ENCODE assay signal across 12 mouse cellular contexts in the genomic region with DNA sequence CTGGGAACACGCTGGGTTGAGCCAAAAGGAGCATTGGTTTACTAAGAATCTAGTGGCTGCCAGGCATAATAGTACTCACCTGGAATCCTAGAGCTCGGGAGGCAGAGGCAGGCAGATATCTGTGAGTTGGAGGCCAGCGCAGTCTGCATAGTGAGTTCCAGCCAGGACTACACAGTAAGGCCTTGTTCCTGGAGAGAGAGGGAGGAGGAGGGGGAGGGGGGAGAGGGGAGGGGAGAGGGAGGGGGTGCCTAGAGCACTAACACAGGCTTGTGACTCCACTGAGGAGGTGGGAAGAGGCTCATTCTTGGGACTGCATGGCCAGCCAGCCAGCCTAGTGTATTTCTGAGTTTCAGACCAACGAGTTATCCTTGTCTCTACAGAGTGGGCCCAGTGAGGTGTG.
DNase-seq lines count a peak whose midpoint lies in the region; ATAC-seq and TF ChIP-seq lines count a peak whose summit lies in the region.
"Had no signal": no experiment of that assay in that cellular context is flagged by ENCODE, and none has a peak within 500 bp of the region (broad histone marks: within the 10 kb centered on the region; RNA-seq: fewer than 3 reads in every experiment).

No protein-coding gene starts in this region.

- H3K4me1 ChIP-seq in hindbrain, embryonic 10.5 days (replicated peaks), result peaks cover 37% of the 10 kb centered on the region
- no peaks in the 10 kb centered on the region for H3K4me1 ChIP-seq in hindbrain, postnatal 0 days (ENCODE audit: insufficient read depth, low read length)
- peaks cover 20% of the 10 kb centered on the region for H3K4me1 ChIP-seq in midbrain, embryonic 13.5 days (replicated peaks)
- H3K4me1 ChIP-seq in midbrain, embryonic 11.5 days (ENCODE audit: control insufficient read depth, insufficient read depth, low read length), result no peaks in the 10 kb centered on the region
- H3K4me1 ChIP-seq in hindbrain, embryonic 13.5 days (replicated peaks), result peaks cover 32% of the 10 kb centered on the region
- H3K4me1 ChIP-seq in olfactory bulb, adult 2 months (ENCODE audit: control insufficient read depth, insufficient read depth, low read length), result peaks cover 16% of the 10 kb centered on the region

- DNase-seq in hindbrain, embryonic 10.5 days (ENCODE audit: low spot score), result no peak
- no peak for DNase-seq in hindbrain, postnatal 0 days (ENCODE audit: low spot score)
- no peak for DNase-seq in midbrain, embryonic 11.5 days (ENCODE audit: low spot score, missing footprints)
- no peak for DNase-seq in cerebellum, adult 8-10 months
- no peak for DNase-seq in right cerebral cortex, postnatal 36 days (ENCODE audit: low spot score in 2 of 2)
- DNase-seq: cerebellum, postnatal 14 days had no signal

- H3K4me2 ChIP-seq in hindbrain, postnatal 0 days (ENCODE audit: low read depth, low read length), result no peak overlapping the region
- no peak overlapping the region for H3K4me2 ChIP-seq in midbrain, embryonic 13.5 days (replicated peaks)
- no peak overlapping the region for H3K4me2 ChIP-seq in midbrain, embryonic 11.5 days
- no peak overlapping the region for H3K4me2 ChIP-seq in hindbrain, embryonic 13.5 days
- H3K4me2 ChIP-seq: embryonic facial prominence, embryonic 15.5 days; limb, embryonic 12.5 days had no signal

- no peak for ATAC-seq in hindbrain, postnatal 0 days
- peak; percentile 44; the same call in 1 of the 2 replicates for ATAC-seq in midbrain, embryonic 13.5 days
- ATAC-seq in midbrain, embryonic 11.5 days (ENCODE audit: low FRiP score), result no peak
- 0 out of 2 replicates have a peak, but pooled peaks have one; percentile 47 for ATAC-seq in hindbrain, embryonic 13.5 days (ENCODE audit: low FRiP score)

- WGBS in hindbrain, embryonic 10.5 days, result 77% methylated on average over 4 of the region's 4 CpGs
- 68% methylated on average over 4 of the region's 4 CpGs for WGBS in hindbrain, postnatal 0 days
- WGBS in midbrain, embryonic 13.5 days, result 75% methylated on average over 4 of the region's 4 CpGs
- 88% methylated on average over 4 of the region's 4 CpGs for WGBS in midbrain, embryonic 11.5 days
- 61% methylated on average over 4 of the region's 4 CpGs for WGBS in hindbrain, embryonic 13.5 days
- WGBS in olfactory bulb, adult 2 months, result 87% methylated on average over 4 of the region's 4 CpGs

- no peak overlapping the region for H3K9ac ChIP-seq in hindbrain, postnatal 0 days (replicated peaks; ENCODE audit: low read length)
- no peak overlapping the region for H3K9ac ChIP-seq in midbrain, embryonic 13.5 days (replicated peaks)
- H3K9ac ChIP-seq in midbrain, embryonic 11.5 days (ENCODE audit: low read length), result no peak overlapping the region
- H3K9ac ChIP-seq in hindbrain, embryonic 13.5 days, result no peak overlapping the region
- H3K9ac ChIP-seq: embryonic facial prominence, embryonic 15.5 days; limb, embryonic 12.5 days had no signal

- TF ChIP-seq POLR2A in olfactory bulb, adult 2 months (IDR thresholded peaks at IDR 0.05; ENCODE audit: insufficient read depth, low read depth, low read length), result no peak

- H3K27me3 ChIP-seq in hindbrain, embryonic 10.5 days (ENCODE audit: insufficient read depth, poor library complexity, severe bottlenecking), result peaks cover 56% of the 10 kb centered on the region
- H3K27me3 ChIP-seq in hindbrain, postnatal 0 days (ENCODE audit: insufficient read depth, low read length), result peaks cover 13% of the 10 kb centered on the region
- H3K27me3 ChIP-seq in midbrain, embryonic 13.5 days, result no peaks in the 10 kb centered on the region
- H3K27me3 ChIP-seq in midbrain, embryonic 11.5 days (ENCODE audit: control insufficient read depth, insufficient read depth, low read length), result no peaks in the 10 kb centered on the region
- peaks cover 42% of the 10 kb centered on the region for H3K27me3 ChIP-seq in hindbrain, embryonic 13.5 days
- H3K27me3 ChIP-seq: embryonic facial prominence, embryonic 15.5 days had no signal

- no peak for TF ChIP-seq CTCF in hindbrain, postnatal 0 days (IDR thresholded peaks at IDR 0.05; ENCODE audit: low read depth)
- 0 out of 2 replicates have a peak, but pooled peaks have one; percentile 1 for TF ChIP-seq CTCF in olfactory bulb, adult 2 months (IDR thresholded peaks at IDR 0.05; ENCODE audit: insufficient read depth, low read depth, low read length)

- peak overlapping the region; percentile 53; the same call in 1 of the 2 replicates for H3K27ac ChIP-seq in hindbrain, embryonic 10.5 days
- H3K27ac ChIP-seq in hindbrain, postnatal 0 days, result no peak overlapping the region
- 0 out of 2 replicates have a peak overlapping the region, but pooled peaks have one; percentile 1 for H3K27ac ChIP-seq in midbrain, embryonic 13.5 days
- no peak overlapping the region for H3K27ac ChIP-seq in midbrain, embryonic 11.5 days (ENCODE audit: low read depth, low read length)
- peak overlapping the region; percentile 48; the same call in 1 of the 2 replicates for H3K27ac ChIP-seq in hindbrain, embryonic 13.5 days
- H3K27ac ChIP-seq in olfactory bulb, adult 2 months (ENCODE audit: insufficient read depth, low read depth, low read length), result no peak overlapping the region
- H3K27ac ChIP-seq: embryonic facial prominence, embryonic 15.5 days; macrophage had no signal

- no peak overlapping the region for H3K4me3 ChIP-seq in hindbrain, embryonic 10.5 days
- H3K4me3 ChIP-seq in hindbrain, postnatal 0 days (ENCODE audit: low read length), result no peak overlapping the region
- no peak overlapping the region for H3K4me3 ChIP-seq in midbrain, embryonic 13.5 days (replicated peaks)
- H3K4me3 ChIP-seq in midbrain, embryonic 11.5 days (ENCODE audit: low read depth, low read length), result no peak overlapping the region
- no peak overlapping the region for H3K4me3 ChIP-seq in hindbrain, embryonic 13.5 days
- H3K4me3 ChIP-seq in olfactory bulb, adult 2 months (ENCODE audit: insufficient read depth, low read depth, low read length), result no peak overlapping the region
- H3K4me3 ChIP-seq: embryonic facial prominence, embryonic 15.5 days; limb, embryonic 12.5 days had no signal

- no peaks in the 10 kb centered on the region for H3K9me3 ChIP-seq in hindbrain, embryonic 10.5 days
- H3K9me3 ChIP-seq in hindbrain, postnatal 0 days (ENCODE audit: low read length), result no peaks in the 10 kb centered on the region
- H3K9me3 ChIP-seq in midbrain, embryonic 13.5 days, result no peaks in the 10 kb centered on the region
- H3K9me3 ChIP-seq in midbrain, embryonic 11.5 days (ENCODE audit: control insufficient read depth, low read length), result no peaks in the 10 kb centered on the region
- no peaks in the 10 kb centered on the region for H3K9me3 ChIP-seq in hindbrain, embryonic 13.5 days
- H3K9me3 ChIP-seq: embryonic facial prominence, embryonic 15.5 days; limb, embryonic 12.5 days had no signal

- H3K36me3 ChIP-seq in hindbrain, embryonic 10.5 days, result no peaks in the 10 kb centered on the region
- no peaks in the 10 kb centered on the region for H3K36me3 ChIP-seq in hindbrain, postnatal 0 days (ENCODE audit: insufficient read depth, low read length)
- no peaks in the 10 kb centered on the region for H3K36me3 ChIP-seq in midbrain, embryonic 13.5 days
- no peaks in the 10 kb centered on the region for H3K36me3 ChIP-seq in midbrain, embryonic 11.5 days (ENCODE audit: control insufficient read depth, insufficient read depth, low read length)
- H3K36me3 ChIP-seq in hindbrain, embryonic 13.5 days, result no peaks in the 10 kb centered on the region
- H3K36me3 ChIP-seq: embryonic facial prominence, embryonic 15.5 days; limb, embryonic 12.5 days had no signal

Comparison
In these comparisons a context has a peak if more than half of its experiments do, and no peak if none do; other contexts are left out.
1. H3K27ac ChIP-seq: peak in hindbrain, embryonic 10.5 days (single experiment), midbrain, embryonic 13.5 days (single experiment) and hindbrain, embryonic 13.5 days (single experiment); none in hindbrain, postnatal 0 days (single experiment), midbrain, embryonic 11.5 days (single experiment) and olfactory bulb, adult 2 months (single experiment).
2. ATAC-seq: peak in midbrain, embryonic 13.5 days (single experiment) and hindbrain, embryonic 13.5 days (single experiment); none in hindbrain, postnatal 0 days (single experiment) and midbrain, embryonic 11.5 days (single experiment).